Mouse (Mus musculus) forebrain, embryonic 10.5 days (tissue): ENCODE measurements at regions not wholly inside any gene's neighbourhood (a gene's known extent, or its start where the extent isn't known, plus 50 kb on each side); places are given as distances from the start of the nearest gene placed in this dataset.

ENCODE experiments used
- DNase-seq: peaks from one replicate; pipeline ENCODE4 v3.0.0-alpha.2; 2017; ENCODE audit warnings: low spot score; ENCODE audit errors: extremely low spot score
- H3K27ac ChIP-seq: fragments of 300-500 bp; sonication (generic); 2 replicates; pipeline ENCODE4 v1.5.1; 2016; ENCODE audit warnings: mild to moderate bottlenecking
- H3K27me3 ChIP-seq: fragments of 300-500 bp; sonication (generic); 2 replicates; pipeline ENCODE4 v1.6.1; 2016; ENCODE audit warnings: mild to moderate bottlenecking; ENCODE audit not compliant: poor library complexity, severe bottlenecking
- H3K36me3 ChIP-seq: fragments of 300-500 bp; sonication (generic); replicated peaks from 2 replicates; pipeline ENCODE4 v1.6.1; 2016; ENCODE audit warnings: mild to moderate bottlenecking, moderate library complexity
- H3K4me1 ChIP-seq: fragments of 300-500 bp; sonication (generic); 2 replicates; pipeline ENCODE4 v1.6.1; 2016
- H3K4me3 ChIP-seq: fragments of 300-500 bp; sonication (generic); 2 replicates; pipeline ENCODE4 v1.5.1; 2016; ENCODE audit warnings: mild to moderate bottlenecking, moderate library complexity
- H3K9me3 ChIP-seq: fragments of 300-500 bp; sonication (generic); 2 replicates; pipeline ENCODE4 v1.6.1; 2016; ENCODE audit warnings: mild to moderate bottlenecking, moderate library complexity
- WGBS: fragments of 180-500 bp; shearing (Covaris S2); methylation state at CpG from one replicate; pipeline ENCODE4 v1.1.7; 2016; 5-methylcytosine and 5-hydroxymethylcytosine counted together

DNA sequence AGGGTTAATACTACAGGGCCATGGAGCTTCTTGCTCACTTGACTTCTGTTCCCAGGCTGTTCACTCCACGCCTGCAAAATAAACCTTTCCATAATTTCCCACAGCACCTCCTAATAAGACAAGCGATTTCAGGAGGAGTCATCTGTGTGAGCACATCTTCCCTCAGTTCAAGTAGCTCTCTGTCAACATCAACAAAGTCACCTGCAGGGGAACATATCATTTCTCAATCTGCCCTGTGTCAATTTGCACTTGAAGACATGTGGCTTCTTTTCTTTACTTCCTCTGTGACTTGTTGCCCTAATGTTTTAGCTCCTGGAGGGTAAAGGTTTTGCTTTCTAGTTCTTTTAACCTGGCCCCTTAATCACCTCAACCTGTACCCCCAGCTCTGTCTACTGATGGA, 474.7 kb upstream of the Cited2 start:
- no peaks in the 10 kb centered on the region for H3K9me3 ChIP-seq
- H3K36me3 ChIP-seq: no peaks in the 10 kb centered on the region
- DNase-seq: no peak
- WGBS: 76% methylated on average over 2 of the region's 2 CpGs
- H3K27me3 ChIP-seq: no peaks in the 10 kb centered on the region
- no peaks in the 10 kb centered on the region for H3K4me1 ChIP-seq
- H3K27ac ChIP-seq: no peak overlapping the region
- no peak overlapping the region for H3K4me3 ChIP-seq

DNA sequence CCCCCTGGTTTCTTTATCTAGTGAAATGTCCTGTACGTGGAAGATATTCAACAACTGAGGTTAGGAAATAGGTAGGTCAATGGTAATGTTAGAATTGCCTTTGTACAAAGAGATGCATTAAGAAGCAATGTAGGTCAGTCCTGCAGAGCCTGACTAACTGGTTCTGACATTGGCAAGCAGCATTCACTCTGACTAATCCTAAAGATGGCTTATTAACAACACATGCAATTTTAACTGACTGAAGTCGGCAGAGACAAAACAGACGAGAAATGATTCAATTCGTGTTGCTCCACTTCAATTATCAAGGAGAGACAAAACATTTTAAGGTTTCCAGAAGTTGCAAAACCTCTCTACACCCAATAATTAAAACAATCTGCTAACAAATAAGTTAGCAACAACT, 470.0 kb upstream of the Cited2 start:
- no peak for DNase-seq
- WGBS: 58% methylated on average over 4 of the region's 4 CpGs
- Histone ChIP-seq H3K9me3 (no peaks in the 10 kb centered on the region), H3K4me3 (no peak overlapping the region), H3K27me3 (no peaks in the 10 kb centered on the region), H3K36me3 (no peaks in the 10 kb centered on the region), H3K27ac (no peak overlapping the region), H3K4me1 (no peaks in the 10 kb centered on the region; the same call in 1 of the 2 replicates)

DNA sequence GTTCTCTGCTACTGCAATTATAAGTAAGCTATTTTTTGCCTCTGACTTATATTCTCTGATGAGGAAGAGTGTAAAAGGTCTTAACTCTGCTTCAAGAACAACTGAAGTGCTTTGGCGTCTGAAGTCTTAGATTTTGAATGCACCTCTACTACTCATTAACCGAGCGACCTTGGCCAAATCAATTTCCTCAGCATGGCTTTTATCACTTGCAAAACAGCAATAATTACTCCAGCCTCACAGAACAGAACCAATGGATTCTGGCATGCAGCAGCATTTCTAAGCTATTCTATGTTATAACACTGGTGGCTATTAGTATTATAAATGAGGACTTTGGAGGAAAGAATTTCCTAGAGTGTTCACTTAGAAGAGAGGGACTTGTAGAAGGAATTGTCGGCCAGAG, 462.9 kb upstream of the Cited2 start:
- no peak for DNase-seq
- no peaks in the 10 kb centered on the region for H3K27me3 ChIP-seq
- 77% methylated on average over 4 of the region's 4 CpGs for WGBS
- peaks cover 7% of the 10 kb centered on the region for H3K4me1 ChIP-seq
- H3K9me3 ChIP-seq: peaks cover 7% of the 10 kb centered on the region; the same call in 1 of the 2 replicates
- H3K27ac ChIP-seq: no peak overlapping the region
- H3K36me3 ChIP-seq: 0 out of 2 replicates have a peak, but pooled peaks cover 2% of the 10 kb centered on the region
- no peak overlapping the region for H3K4me3 ChIP-seq

GRCm38 (mm10) chr10:17260615-17261014, 462.4 kb upstream of the Cited2 start:
- Histone ChIP-seq H3K4me1 (peaks cover 7% of the 10 kb centered on the region), H3K27ac (no peak overlapping the region), H3K4me3 (no peak overlapping the region), H3K9me3 (peaks cover 7% of the 10 kb centered on the region; the same call in 1 of the 2 replicates), H3K27me3 (no peaks in the 10 kb centered on the region), H3K36me3 (0 out of 2 replicates have a peak, but pooled peaks cover 2% of the 10 kb centered on the region)
- no peak for DNase-seq
- WGBS: 94% methylated on average over 4 of the region's 4 CpGs

GRCm38 (mm10) chr10:17261192-17261824, 461.7 kb upstream of the Cited2 start:
- peaks cover 7% of the 10 kb centered on the region; the same call in 1 of the 2 replicates for H3K9me3 ChIP-seq
- WGBS: 75% methylated on average over 4 of the region's 4 CpGs
- H3K27ac ChIP-seq: no peak overlapping the region
- no peak for DNase-seq
- no peaks in the 10 kb centered on the region for H3K27me3 ChIP-seq
- H3K4me1 ChIP-seq: peaks cover 7% of the 10 kb centered on the region
- 0 out of 2 replicates have a peak, but pooled peaks cover 2% of the 10 kb centered on the region for H3K36me3 ChIP-seq
- H3K4me3 ChIP-seq: no peak overlapping the region

DNA sequence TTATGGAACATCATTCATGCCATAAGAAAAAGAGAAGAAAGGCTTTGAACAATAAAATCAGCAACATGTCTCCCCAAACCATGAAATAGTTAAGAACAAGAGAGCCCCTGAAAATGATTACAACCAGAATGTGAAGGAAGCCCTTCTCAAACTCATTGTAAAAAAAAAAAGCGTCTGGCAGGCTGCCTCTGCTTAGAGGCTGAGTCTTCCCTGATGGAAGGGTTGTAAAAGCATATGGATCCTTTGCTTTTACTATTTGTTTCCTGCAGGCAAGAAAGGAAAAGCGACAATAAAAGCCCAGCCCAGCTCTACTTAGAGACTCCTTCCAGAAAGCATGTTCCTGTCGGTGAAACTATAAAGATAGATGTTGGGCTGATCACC, 461.2 kb upstream of the Cited2 start:
- Histone ChIP-seq H3K9me3 (peaks cover 7% of the 10 kb centered on the region; the same call in 1 of the 2 replicates), H3K36me3 (0 out of 2 replicates have a peak, but pooled peaks cover 2% of the 10 kb centered on the region), H3K27ac (no peak overlapping the region), H3K27me3 (no peaks in the 10 kb centered on the region), H3K4me3 (no peak overlapping the region), H3K4me1 (peaks cover 7% of the 10 kb centered on the region)
- no peak for DNase-seq
- 87% methylated on average over 3 of the region's 3 CpGs for WGBS

DNA sequence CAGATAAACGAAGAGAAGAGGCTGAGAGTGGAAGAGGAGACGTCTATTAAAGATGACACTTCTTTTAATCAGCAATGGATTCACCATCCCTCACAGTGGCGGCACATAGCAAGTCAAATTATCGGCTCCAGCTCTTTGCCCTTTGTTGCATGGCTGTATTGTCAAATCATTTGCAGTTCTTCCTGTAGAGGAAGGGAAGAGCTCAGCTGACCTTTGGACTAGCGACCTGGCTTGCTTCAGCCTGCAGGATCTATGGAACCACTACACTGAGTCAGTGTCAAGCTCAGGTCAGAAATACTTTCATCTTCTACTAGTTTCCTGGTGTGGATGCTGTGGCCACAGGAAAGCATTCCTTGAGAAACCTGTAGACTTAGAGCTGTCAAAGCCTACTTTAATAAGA, 450.4 kb upstream of the Cited2 start:
- Histone ChIP-seq H3K4me1 (no peaks in the 10 kb centered on the region), H3K9me3 (no peaks in the 10 kb centered on the region), H3K4me3 (no peak overlapping the region), H3K27ac (no peak overlapping the region), H3K27me3 (no peaks in the 10 kb centered on the region), H3K36me3 (no peaks in the 10 kb centered on the region)
- no peak for DNase-seq
- WGBS: 83% methylated on average over 5 of the region's 5 CpGs

DNA sequence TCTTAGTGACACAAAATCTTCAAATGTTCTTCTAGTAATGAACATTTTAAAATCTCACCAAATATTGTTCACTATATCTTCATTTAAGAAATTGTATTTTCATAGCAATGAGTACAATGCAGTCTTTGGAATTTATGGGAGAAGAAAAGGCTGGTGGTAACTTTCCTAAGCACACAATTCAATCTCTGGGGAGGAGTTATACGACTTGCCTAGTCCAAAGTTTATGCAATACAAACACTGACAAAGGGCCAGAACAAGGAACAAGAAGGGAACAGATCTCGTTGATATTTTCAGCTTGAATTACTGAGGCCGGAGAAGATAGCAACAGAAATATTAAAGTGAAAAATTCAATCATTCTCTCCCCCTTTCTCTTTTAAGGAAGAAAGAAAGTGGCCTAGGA, 449.2 kb upstream of the Cited2 start:
- H3K4me1 ChIP-seq: no peaks in the 10 kb centered on the region
- H3K9me3 ChIP-seq: peaks cover 4% of the 10 kb centered on the region; the same call in 1 of the 2 replicates
- no peaks in the 10 kb centered on the region for H3K27me3 ChIP-seq
- H3K4me3 ChIP-seq: no peak overlapping the region
- WGBS: 91% methylated on average over 3 of the region's 3 CpGs
- H3K36me3 ChIP-seq: no peaks in the 10 kb centered on the region
- no peak for DNase-seq
- H3K27ac ChIP-seq: no peak overlapping the region

DNA sequence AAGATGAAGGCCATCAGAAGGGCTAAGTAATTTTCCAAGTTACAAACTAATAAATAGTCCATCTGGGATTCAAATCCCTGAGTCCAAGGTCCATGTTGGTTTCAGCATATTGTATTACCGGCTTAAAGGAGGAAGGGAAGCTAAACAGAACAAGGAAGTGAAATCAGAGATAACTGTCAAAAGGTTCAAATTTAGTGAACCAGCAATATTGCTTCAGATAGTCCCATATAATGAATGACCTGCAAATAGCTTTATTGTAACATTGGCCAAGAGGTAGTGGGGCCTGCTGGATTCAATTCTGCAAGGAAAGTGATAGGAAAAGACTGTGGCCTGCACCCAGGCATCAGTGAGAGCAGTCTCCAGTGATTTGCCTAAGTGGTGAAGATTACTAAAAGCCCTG, 447.8 kb upstream of the Cited2 start:
- Histone ChIP-seq H3K4me3 (no peak overlapping the region), H3K27me3 (no peaks in the 10 kb centered on the region), H3K36me3 (no peaks in the 10 kb centered on the region), H3K27ac (no peak overlapping the region), H3K9me3 (peaks cover 4% of the 10 kb centered on the region; the same call in 1 of the 2 replicates), H3K4me1 (no peaks in the 10 kb centered on the region)
- 88% methylated on average over 1 of the region's 1 CpGs for WGBS
- DNase-seq: no peak

- H3K9me3 ChIP-seq: peaks cover 4% of the 10 kb centered on the region; the same call in 1 of the 2 replicates
- H3K36me3 ChIP-seq: no peaks in the 10 kb centered on the region
- no peaks in the 10 kb centered on the region for H3K27me3 ChIP-seq
- no peak overlapping the region for H3K27ac ChIP-seq
- DNase-seq: no peak
- no peak overlapping the region for H3K4me3 ChIP-seq
- H3K4me1 ChIP-seq: no peaks in the 10 kb centered on the region
These were observed 445.1 kb upstream of the Cited2 start for GRCm38 (mm10) chr10:17277911-17278310.

DNA sequence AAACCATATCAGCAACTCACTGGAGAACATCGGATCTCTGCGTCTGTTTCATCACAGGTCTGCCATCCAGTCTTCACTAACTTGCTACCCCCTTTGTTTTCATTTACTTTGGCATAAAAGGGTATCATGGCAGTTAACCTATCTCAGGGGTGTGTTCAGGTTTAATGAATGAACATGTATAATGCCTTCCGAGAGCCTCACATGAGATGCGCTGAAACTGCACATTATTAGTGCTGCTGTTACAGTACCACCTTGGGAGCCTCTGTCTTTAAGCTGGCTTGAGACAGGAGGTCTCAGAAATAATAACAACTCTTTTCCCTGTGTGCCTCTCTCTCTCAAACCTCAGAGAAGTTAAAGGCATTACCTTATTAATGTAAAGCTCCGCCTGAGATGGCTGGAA, 438.2 kb upstream of the Cited2 start:
- WGBS: 95% methylated on average over 5 of the region's 5 CpGs

GRCm38 (mm10) chr10:17287141-17287540, 435.9 kb upstream of the Cited2 start:
- Histone ChIP-seq H3K27me3 (no peaks in the 10 kb centered on the region), H3K4me3 (no peak overlapping the region), H3K9me3 (no peaks in the 10 kb centered on the region), H3K27ac (no peak overlapping the region), H3K36me3 (no peaks in the 10 kb centered on the region), H3K4me1 (peaks cover 13% of the 10 kb centered on the region)
- DNase-seq: no peak
- WGBS: 86% methylated on average over 2 of the region's 2 CpGs

More for the DNA sequence above, 438.2 kb upstream of the Cited2 start:
- Histone ChIP-seq H3K4me3 (no peak overlapping the region), H3K27me3 (no peaks in the 10 kb centered on the region), H3K4me1 (peaks cover 13% of the 10 kb centered on the region), H3K27ac (no peak overlapping the region), H3K9me3 (no peaks in the 10 kb centered on the region), H3K36me3 (no peaks in the 10 kb centered on the region)
- no peak for DNase-seq

- H3K4me3 ChIP-seq: no peak overlapping the region
- no peaks in the 10 kb centered on the region for H3K9me3 ChIP-seq
- H3K4me1 ChIP-seq: peaks cover 13% of the 10 kb centered on the region
- 15% methylated on average over 2 of the region's 2 CpGs for WGBS
- DNase-seq: no peak
- H3K27me3 ChIP-seq: no peaks in the 10 kb centered on the region
- H3K36me3 ChIP-seq: no peaks in the 10 kb centered on the region
- H3K27ac ChIP-seq: peak overlapping the region; percentile 40; the same call in 1 of the 2 replicates
These were observed 434.8 kb upstream of the Cited2 start for GRCm38 (mm10) chr10:17288231-17288630.
